Mouse (Mus musculus): ENCODE results near the gene Nrap. TPM values are rescaled to one million over a fixed set of nuclear protein-coding genes. Genes with fewer than 3 reads are reported as not detected.
A peak's percentile ranks its signal among the peaks of the same experiment; 100 is the strongest.

Gene Nrap
- total RNA-seq (2014; rRNA removed) (0.37 and 0.68 TPM in 2 replicates), polyA plus RNA-seq (2015; fragmentation: Nextera tagmentation; extraction: Ambion mirVana) (0.30 and 0.37 TPM in 2 replicates)

DNA sequence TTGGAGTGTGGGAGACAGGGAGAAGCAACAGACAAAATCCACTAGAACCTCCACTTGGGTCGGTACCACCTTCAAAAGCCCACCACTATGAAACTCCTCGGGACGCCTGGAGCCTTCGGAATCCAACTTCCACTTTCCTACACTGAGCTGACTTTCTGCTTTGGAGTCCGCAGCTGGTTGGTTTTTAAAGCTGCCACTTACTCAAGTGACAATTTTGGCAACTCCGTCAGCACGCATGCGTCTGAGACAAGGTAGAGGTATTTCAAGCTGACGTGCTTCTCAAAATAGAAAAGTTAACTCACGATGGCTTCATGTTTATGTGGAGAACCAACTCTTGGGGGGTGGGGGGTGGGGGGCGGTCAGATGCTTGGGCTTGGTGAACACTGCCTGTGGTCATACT lies at the start of gene Nrap:
Nrap (minus strand) TSS at position 159 of the 400 bp plus-strand sequence.
- Histone ChIP-seq H3K4me2 (ENCODE audit: low read depth, low read length) (no peak within 1 kb of the TSS), H3K27me3 (ENCODE audit: insufficient read depth, low read length) (0 out of 2 replicates have a peak, but pooled peaks cover 7% of the 10 kb centered on the region), H3K9me3 (ENCODE audit: low read length) (no peaks in the 10 kb centered on the region), H3K9ac (replicated peaks; ENCODE audit: low read length) (no peak within 1 kb of the TSS), H3K4me1 (ENCODE audit: insufficient read depth, low read length) (no peaks in the 10 kb centered on the region), H3K36me3 (ENCODE audit: insufficient read depth, low read length) (no peaks in the 10 kb centered on the region), H3K4me3 (ENCODE audit: low read length) (no peak within 1 kb of the TSS), H3K27ac (no peak within 1 kb of the TSS)
- 93% methylated on average over 11 of the region's 11 CpGs for WGBS
- TF ChIP-seq CTCF (IDR thresholded peaks at IDR 0.05; ENCODE audit: low read depth), result no peak
- DNase-seq (ENCODE audit: low spot score) (no peak), ATAC-seq (no peak)

GRCm38 (mm10) chr19:56439072-56439434 lies 49.2 kb upstream of the Nrap start:
- 0 out of 2 replicates have a peak, but pooled peaks cover 3% of the 10 kb centered on the region for H3K36me3 ChIP-seq (ENCODE audit: insufficient read depth, low read length)
- no peak for TF ChIP-seq CTCF (IDR thresholded peaks at IDR 0.05; ENCODE audit: low read depth)
- no peaks in the 10 kb centered on the region for H3K27me3 ChIP-seq (ENCODE audit: insufficient read depth, low read length)
- no peaks in the 10 kb centered on the region for H3K4me1 ChIP-seq (ENCODE audit: insufficient read depth, low read length)
- no peak overlapping the region for H3K9ac ChIP-seq (replicated peaks; ENCODE audit: low read length)
- no peak overlapping the region for H3K4me2 ChIP-seq (ENCODE audit: low read depth, low read length)
- no peak overlapping the region for H3K4me3 ChIP-seq (ENCODE audit: low read length)
- WGBS, result 90% methylated on average over 6 of the region's 6 CpGs
- no peaks in the 10 kb centered on the region for H3K9me3 ChIP-seq (ENCODE audit: low read length)
- DNase-seq (ENCODE audit: low spot score) (no peak), ATAC-seq (no peak)
- no peak overlapping the region for H3K27ac ChIP-seq

- Histone ChIP-seq H3K9ac (replicated peaks; ENCODE audit: low read length) (no peak overlapping the region), H3K4me2 (ENCODE audit: low read depth, low read length) (no peak overlapping the region), H3K36me3 (ENCODE audit: insufficient read depth, low read length) (0 out of 2 replicates have a peak, but pooled peaks cover 3% of the 10 kb centered on the region), H3K27me3 (ENCODE audit: insufficient read depth, low read length) (no peaks in the 10 kb centered on the region), H3K9me3 (ENCODE audit: low read length) (no peaks in the 10 kb centered on the region), H3K27ac (no peak overlapping the region), H3K4me3 (ENCODE audit: low read length) (no peak overlapping the region), H3K4me1 (ENCODE audit: insufficient read depth, low read length) (no peaks in the 10 kb centered on the region)
- no peak for TF ChIP-seq CTCF (IDR thresholded peaks at IDR 0.05; ENCODE audit: low read depth)
- no peak for DNase-seq (ENCODE audit: low spot score)
- ATAC-seq, result no peak
- WGBS, result 74% methylated on average over 7 of the region's 7 CpGs
Observed at GRCm38 (mm10) chr19:56438357-56439071, 48.7 kb upstream of the Nrap start.

GRCm38 (mm10) chr19:56436380-56436779 lies 46.5 kb upstream of the Nrap start:
- no peaks in the 10 kb centered on the region for H3K4me1 ChIP-seq (ENCODE audit: insufficient read depth, low read length)
- no peak for TF ChIP-seq CTCF (IDR thresholded peaks at IDR 0.05; ENCODE audit: low read depth)
- no peak overlapping the region for H3K27ac ChIP-seq
- no peaks in the 10 kb centered on the region for H3K27me3 ChIP-seq (ENCODE audit: insufficient read depth, low read length)
- no peak overlapping the region for H3K9ac ChIP-seq (replicated peaks; ENCODE audit: low read length)
- DNase-seq (ENCODE audit: low spot score) (no peak), ATAC-seq (no peak)
- no peaks in the 10 kb centered on the region for H3K9me3 ChIP-seq (ENCODE audit: low read length)
- no peak overlapping the region for H3K4me3 ChIP-seq (ENCODE audit: low read length)
- WGBS, result 76% methylated on average over 13 of the region's 13 CpGs
- 0 out of 2 replicates have a peak, but pooled peaks cover 3% of the 10 kb centered on the region for H3K36me3 ChIP-seq (ENCODE audit: insufficient read depth, low read length)
- no peak overlapping the region for H3K4me2 ChIP-seq (ENCODE audit: low read depth, low read length)

DNA sequence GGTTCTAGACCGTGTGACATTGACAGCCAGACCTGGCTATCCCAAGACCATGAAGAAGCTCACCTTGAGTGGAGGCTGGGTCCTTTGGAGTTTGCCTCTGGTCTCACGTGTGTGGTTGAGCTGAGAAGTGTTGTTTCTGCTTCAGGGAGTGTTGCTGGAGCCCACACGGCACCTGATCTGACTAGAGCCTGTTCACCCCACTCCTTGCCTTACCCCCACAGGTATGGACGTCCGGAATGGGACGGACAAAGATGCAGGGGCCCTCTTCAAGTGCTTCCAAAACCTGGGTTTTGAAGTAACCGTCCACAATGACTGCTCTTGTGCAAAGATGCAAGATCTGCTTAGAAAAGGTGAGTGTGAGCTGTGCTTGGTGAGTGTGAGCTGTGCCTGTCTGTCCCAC lies 43.7 kb upstream of the Nrap start:
- Histone ChIP-seq H3K9ac (replicated peaks; ENCODE audit: low read length) (no peak overlapping the region), H3K4me2 (ENCODE audit: low read depth, low read length) (no peak overlapping the region), H3K27ac (no peak overlapping the region), H3K9me3 (ENCODE audit: low read length) (no peaks in the 10 kb centered on the region), H3K36me3 (ENCODE audit: insufficient read depth, low read length) (no peaks in the 10 kb centered on the region), H3K27me3 (ENCODE audit: insufficient read depth, low read length) (no peaks in the 10 kb centered on the region), H3K4me3 (ENCODE audit: low read length) (no peak overlapping the region), H3K4me1 (ENCODE audit: insufficient read depth, low read length) (no peaks in the 10 kb centered on the region)
- ATAC-seq (no peak), DNase-seq (ENCODE audit: low spot score) (no peak)
- no peak for TF ChIP-seq CTCF (IDR thresholded peaks at IDR 0.05; ENCODE audit: low read depth)
- 91% methylated on average over 7 of the region's 7 CpGs for WGBS

DNA sequence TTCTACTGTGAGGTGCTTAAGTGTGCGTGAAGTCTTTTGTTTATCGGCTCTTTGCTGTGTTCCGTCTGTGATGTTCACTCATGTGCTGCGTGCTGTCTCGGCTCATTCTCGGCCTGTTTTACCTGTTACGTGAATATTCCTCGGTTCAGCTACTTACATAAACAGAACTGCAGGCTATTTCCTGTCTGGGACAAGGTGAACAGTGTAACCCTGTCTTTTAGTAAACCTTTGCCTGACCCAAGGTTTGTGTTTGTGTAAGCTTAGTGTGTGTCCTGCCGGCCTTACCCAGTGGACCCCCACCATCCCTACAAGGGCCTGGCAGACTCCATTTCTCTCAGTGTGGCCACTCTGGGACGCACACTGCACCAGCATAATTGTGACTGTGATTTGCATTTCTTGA lies 42.9 kb upstream of the Nrap start:
- Histone ChIP-seq H3K4me2 (ENCODE audit: low read depth, low read length) (no peak overlapping the region), H3K9ac (replicated peaks; ENCODE audit: low read length) (no peak overlapping the region), H3K4me3 (ENCODE audit: low read length) (no peak overlapping the region), H3K27me3 (ENCODE audit: insufficient read depth, low read length) (no peaks in the 10 kb centered on the region), H3K9me3 (ENCODE audit: low read length) (no peaks in the 10 kb centered on the region), H3K4me1 (ENCODE audit: insufficient read depth, low read length) (no peaks in the 10 kb centered on the region), H3K27ac (no peak overlapping the region), H3K36me3 (ENCODE audit: insufficient read depth, low read length) (no peaks in the 10 kb centered on the region)
- ATAC-seq (no peak), DNase-seq (ENCODE audit: low spot score) (no peak)
- 73% methylated on average over 10 of the region's 10 CpGs for WGBS
- TF ChIP-seq CTCF (IDR thresholded peaks at IDR 0.05; ENCODE audit: low read depth), result no peak

- peaks cover 10% of the 10 kb centered on the region; the same call in 1 of the 2 replicates for H3K4me1 ChIP-seq (ENCODE audit: insufficient read depth, low read length)
- no peak overlapping the region for H3K27ac ChIP-seq
- H3K27me3 ChIP-seq (ENCODE audit: insufficient read depth, low read length), result no peaks in the 10 kb centered on the region
- no peak overlapping the region for H3K4me2 ChIP-seq (ENCODE audit: low read depth, low read length)
- DNase-seq (ENCODE audit: low spot score), result peak; percentile 27
- peak; percentile 55 for TF ChIP-seq CTCF (IDR thresholded peaks at IDR 0.05; ENCODE audit: low read depth)
- no peak for ATAC-seq
- 78% methylated on average over 8 of the region's 8 CpGs for WGBS
- H3K9ac ChIP-seq (replicated peaks; ENCODE audit: low read length), result no peak overlapping the region
- H3K36me3 ChIP-seq (ENCODE audit: insufficient read depth, low read length), result no peaks in the 10 kb centered on the region
- no peaks in the 10 kb centered on the region for H3K9me3 ChIP-seq (ENCODE audit: low read length)
- H3K4me3 ChIP-seq (ENCODE audit: low read length), result no peak overlapping the region
Observed at GRCm38 (mm10) chr19:56430369-56430768, 40.5 kb upstream of the Nrap start.
